Mouse (Mus musculus): ENCODE measurements at regions not wholly inside any gene's neighbourhood (a gene's known extent, or its start where the extent isn't known, plus 50 kb on each side); places are given as distances from the start of the nearest gene placed in this dataset.

DNA sequence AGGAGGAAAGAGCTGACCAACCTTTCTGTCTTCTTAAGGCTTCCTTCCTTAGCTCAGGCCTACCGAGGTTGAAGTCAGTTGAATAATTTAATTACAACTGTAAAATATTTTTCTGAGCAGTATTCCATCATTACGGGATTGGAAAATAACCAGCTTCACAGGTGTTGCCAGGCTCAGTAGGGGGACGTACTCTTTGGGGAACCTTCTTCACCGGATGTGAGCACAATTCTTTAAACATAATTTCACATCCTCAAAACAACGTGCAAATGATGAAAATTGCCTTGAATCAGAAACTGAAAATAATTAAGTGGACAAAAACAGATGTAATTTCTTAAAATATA, 515.9 kb downstream of the Tns3 start:
- no peak for DNase-seq (ENCODE audit: low spot score)

DNA sequence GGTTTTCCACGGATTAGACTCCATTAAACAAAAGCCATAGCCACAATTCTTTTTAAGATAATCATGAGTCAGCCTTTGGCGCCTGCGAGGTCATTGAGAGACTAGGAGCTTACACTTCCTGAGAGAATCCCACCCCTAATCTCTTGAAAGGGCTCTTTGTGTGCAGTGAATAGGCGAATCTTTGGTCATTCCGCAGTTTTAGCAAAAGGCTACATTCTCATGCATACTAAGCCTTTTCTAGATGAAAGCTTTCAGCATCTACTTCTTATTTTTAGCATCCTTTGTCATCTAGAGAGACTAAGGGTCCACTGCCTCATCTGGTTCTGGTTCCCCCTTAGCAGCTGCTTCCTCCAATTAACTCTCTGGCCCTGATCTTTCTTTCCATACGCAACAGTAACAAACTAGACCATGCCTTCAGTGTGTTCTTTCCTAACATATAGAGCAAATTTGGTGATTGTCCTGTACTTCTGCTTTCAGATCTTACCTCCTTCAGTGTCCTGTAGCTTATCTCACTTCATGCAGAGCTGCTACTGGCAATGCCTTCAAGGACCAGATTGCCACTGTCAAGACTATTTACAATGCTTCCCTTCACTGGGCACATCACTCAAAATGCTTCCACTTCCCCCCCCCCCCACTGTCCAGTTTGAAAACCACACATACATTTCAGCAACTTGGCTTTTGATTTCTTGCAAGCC, 516.4 kb downstream of the Tns3 start:
- DNase-seq (ENCODE audit: low spot score), result no peak

DNA sequence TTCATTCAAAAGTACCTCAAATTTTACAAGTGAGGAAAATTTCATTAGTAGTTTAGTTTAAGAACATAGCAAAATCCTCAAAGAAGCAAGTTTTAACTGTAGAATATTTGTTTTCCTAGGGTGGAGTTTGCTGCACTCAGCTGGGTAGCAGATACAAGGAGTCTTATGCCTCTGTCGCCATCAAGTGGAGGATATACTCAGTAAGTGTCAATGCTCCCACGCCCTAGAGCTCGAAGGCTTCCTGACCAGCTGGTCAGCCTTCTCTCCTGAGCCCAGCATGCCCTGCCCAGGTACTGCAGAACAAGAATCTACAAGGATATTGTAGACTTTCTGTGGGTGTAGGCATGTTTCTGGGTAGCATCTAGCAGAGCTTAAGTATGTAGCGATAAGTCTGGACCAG, 527.0 kb downstream of the Tns3 start:
- DNase-seq (ENCODE audit: low spot score), result no peak

DNA sequence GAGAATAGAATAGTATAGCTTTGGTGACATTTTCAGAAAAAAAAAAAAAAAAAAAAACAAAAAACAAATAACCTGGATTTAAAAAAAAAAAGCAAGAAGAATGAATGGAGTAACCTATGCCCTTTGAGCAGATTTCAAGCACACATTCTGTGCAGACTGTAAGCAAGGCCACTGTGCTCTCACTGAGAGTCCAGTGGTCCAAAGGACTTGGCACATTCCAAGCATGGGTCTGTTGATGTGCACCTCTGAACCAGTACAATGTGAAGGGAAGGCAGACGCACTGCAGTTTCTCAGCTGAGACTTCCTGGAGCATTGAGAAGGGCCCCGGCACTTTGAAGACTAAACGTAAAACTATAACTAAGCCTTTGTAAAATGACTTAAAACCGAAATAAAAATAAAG, 527.7 kb downstream of the Tns3 start:
- no peak for DNase-seq (ENCODE audit: low spot score)

DNA sequence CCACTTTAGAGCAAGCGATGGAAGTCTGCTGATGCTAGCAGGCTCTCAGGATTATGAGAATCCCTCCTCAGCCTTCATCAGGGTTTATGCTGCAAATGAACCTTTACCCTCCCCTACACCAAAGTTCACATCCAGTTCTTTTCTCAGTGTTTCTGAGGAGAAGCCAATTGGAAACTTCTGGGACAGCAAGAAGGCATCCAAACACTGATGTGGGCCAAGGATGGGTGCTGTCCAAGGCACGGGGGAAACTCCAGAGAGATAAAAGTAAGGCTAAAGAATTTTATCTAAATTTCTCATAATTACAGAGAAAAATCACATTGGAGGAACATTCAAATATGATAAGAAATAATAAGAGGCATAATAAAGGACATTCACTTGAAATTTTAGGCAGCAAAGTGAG, 555.0 kb downstream of the Tns3 start:
- DNase-seq (ENCODE audit: low spot score), result no peak

DNA sequence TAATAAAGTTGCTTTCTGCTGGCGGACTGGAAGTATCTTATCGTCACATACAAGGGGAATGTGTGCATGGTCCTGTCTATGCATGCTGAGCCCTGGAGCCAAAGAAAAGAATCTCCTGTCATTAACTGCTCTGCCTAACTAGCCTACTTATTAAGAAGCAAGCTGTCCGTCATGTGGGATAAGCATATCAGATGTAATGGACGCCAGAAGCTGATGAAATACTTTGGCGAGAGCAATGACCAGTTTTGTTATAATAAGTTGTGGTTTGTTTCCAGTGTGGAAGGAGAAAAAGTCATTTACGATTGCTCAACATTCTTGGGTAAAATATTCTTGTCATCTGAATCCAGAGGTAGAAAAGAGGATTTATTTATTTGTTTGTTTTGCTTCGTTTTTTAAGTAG, 563.2 kb downstream of the Tns3 start:
- DNase-seq (ENCODE audit: low spot score), result no peak

DNA sequence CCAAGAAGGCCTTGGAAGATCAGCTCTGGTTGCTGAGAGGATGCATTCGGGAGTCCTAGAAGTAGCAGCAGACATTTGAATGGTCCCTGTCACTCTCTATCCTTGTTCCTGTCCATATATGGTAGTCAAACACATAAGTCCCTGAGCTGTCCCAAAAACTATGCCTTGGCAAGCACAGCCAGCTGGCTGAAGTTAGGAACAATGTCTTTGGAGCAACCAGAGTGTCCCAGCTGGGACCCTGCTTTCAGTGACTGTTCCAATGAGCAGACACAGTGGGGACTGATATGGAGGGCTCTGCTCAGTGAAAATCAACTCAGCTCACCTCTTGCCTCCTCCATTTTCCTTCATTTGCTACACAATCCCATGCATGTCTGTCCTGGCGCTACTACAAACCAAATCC, 580.0 kb downstream of the Tns3 start:
- no peak for DNase-seq (ENCODE audit: low spot score)

DNA sequence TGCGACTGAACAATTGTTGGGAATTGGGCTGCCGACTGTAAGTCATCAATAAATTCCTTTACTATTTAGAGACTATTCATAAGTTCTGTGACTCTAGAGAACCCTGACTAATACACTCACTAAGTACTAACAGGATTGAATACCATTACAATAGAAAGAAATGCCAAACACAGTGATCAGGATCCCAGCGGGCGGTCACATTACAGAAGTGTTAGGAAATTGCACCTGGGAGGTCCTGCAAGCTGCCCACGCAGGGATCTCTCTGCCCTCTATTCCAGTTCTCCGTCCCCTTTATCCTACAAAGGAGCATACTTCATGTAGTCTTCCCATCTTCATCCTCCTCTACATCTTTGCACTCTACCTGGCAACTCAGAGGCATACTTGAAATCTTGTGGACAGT, 581.5 kb downstream of the Tns3 start:
- no peak for DNase-seq (ENCODE audit: low spot score)

DNA sequence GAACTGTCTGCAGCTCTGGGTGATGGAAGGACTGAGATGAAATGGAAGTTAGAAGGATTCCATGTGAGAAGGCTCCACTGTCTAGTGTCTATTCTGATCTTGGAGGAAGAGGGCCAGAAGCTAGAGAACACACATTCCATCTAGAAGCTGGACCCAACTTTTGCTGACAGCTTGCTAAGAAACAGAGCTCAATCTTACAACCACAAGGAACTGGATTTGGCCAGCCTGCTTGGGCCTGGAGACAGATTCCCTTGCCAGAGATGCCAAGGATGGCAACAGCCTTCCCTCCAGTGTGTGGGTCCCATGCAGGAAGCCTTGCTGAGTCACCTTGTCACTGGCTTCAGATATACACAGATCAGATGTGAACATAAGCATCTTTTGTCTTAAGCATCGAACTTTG, 591.0 kb downstream of the Tns3 start:
- DNase-seq (ENCODE audit: low spot score), result no peak

DNA sequence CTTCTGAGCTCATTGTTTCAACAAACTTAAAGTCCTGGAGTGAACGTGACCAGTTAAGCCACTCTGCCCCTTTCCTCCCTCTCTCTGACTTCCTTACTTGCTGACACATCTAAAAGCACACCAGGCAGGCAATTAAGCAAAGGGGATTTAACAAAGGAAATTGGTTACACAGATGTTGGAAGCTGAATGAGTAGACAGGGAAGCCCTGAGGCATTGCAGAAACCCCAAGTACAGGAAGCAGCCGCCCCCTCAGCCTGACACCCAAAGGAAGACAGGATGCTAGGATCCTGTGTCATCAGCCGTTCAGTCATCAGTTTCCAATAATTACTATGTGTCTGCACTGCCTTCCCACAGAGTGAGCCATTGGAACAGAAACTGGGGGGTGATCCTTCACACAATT, 595.5 kb downstream of the Tns3 start:
- DNase-seq (ENCODE audit: low spot score), result no peak

DNA sequence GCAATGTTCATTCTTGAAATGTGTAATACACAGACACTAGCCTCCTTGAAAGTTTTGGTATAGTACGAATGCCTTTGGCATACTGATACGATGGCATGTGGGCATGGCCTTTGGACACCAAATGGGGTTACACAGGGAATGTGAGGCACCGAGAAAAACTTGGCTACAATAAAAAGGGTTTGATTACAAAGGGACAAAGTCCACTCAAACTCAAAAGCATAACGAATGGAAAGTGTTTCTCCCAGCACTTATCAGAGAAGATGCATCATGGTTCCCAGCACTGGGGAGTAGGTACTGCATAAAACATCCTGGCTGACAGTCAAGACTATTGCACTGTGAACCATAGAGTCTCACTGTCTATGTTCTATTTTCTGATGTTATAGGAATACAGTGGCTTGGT, 597.0 kb downstream of the Tns3 start:
- no peak for DNase-seq (ENCODE audit: low spot score)

DNA sequence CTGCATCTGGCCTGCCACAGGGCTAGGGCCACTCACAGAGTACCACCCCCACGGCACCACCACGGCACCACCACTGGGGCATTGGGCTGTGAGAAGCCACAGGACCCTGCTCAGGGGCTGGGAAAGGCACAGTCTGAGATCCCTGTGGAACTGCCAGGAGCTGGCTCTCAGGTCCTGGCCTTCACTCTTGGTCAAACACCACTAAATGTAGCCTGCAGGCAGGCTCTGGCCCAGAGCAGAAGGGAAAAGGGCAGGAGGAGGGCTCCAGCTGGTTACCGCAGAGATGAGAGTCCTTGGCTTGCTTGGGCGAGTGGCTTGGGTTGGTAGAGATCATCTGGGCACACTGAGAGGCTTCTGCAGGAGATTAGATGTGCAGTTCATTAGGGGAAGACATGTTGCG, 598.5 kb downstream of the Tns3 start:
- no peak for DNase-seq (ENCODE audit: low spot score)

DNA sequence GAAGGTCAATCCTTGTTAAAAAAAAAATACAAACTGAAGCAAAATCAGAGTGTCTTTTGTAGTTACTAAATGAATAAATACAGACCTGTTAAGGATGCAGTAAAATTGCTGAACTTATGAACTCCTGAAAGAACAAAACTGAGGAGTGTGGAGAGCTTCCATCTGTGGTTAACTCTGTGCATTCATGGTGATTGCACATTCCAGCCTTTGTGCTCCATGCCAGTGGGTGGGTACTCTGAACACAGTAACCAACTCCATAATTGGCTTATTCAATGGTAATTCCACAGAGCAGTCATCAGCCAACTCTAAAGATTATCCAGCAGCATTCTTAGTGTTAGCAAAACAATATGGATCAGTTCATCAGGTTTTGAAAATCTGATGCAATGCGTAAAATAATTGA, 599.2 kb downstream of the Tns3 start:
- no peak for DNase-seq (ENCODE audit: low spot score)

DNA sequence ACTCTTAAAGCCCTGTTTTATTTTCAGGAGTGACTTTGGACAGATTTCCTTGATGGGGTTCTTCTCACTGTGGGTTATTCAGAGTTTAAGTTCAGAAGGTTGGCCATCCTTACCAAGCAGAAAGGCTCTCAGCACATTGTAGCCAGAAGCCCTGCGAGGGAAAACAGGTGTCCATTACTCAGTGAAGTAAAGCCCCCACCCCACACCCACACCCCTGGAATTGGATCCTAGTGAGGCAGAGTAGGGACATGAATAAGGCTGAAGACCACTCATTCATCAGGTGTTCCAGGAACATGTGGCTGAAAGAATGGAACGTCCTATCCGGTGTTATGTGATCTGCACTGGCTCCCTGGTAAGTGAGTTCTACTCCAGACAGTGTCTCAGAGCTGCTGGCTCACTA, 602.3 kb downstream of the Tns3 start:
- no peak for DNase-seq (ENCODE audit: low spot score)

DNA sequence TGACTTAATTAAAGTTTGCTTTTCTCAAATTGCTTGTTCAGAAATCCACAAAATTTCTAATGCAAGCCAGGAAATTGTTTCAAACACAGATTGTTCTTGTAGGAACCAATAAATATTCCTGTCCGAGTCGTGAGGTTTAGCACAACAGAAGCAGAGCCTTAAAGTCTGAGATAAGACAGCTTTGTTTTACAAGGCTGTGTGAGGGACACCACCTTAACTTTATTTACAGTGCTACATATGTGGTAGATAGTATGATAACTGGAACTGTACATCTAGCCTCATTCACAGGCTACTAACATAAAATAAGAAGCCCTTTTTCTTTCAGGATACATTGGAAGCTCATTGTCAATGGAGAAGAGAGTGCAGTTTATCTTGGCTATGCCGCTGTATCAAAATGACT, 602.8 kb downstream of the Tns3 start:
- no peak for DNase-seq (ENCODE audit: low spot score)

DNA sequence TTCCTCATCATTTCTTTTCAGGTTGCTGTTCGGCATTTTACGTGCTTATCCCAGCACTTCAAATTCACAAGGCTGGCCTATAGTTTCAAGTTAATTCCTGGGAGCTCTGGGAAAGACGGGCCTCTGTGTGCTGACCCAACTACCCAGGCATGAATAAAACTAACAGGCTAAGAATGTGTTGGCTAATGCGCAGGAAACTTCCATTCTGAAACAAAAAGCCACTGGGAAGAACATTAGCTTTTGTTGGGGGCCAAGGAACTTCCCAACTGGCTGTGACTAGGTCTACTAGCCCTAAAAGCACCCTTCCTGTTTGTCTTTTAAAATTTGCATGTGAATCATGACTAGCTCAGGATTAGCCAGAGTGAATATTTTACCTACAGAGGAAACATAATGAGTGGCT, 612.8 kb downstream of the Tns3 start:
- no peak for DNase-seq (ENCODE audit: low spot score)

DNA sequence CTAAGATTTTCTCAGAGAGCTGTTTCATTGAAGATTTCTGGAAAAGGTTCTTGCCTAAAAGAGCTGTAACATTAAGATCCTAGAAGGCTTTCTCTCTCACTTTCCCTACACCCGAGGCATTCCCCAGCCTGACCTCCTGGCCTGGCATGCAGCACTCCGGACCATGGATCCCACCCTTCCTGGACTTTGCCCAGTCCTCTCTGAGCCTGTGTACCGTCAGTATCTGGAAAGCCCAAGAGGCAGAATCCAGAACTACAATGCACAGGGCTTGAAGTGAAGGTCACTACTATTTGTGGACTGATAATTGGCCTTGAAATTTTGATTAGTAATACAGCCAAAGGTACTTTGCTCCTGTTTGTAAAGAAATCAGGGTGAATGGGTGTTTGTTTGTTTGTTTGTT, 619.2 kb downstream of the Tns3 start:
- no peak for DNase-seq (ENCODE audit: low spot score)

DNA sequence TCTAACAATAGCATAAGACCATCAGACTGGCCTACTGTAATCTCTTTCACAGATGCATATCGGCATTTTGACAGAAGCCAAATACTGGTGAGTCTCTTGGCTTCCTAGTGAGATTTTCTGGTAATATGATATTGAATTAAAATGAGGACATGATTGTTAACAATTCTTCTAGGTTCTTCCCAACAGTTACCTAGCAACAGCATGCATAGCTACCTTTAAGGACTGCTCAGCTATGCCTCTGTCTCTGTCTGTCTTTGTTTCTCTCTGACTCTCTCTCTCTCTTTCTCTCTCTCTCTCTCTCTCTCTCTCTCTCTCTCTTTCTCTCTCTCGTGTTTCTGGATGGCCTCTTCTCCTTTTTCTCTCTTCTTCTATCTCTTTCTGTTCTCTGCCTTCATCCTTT, 634.2 kb downstream of the Tns3 start:
- no peak for DNase-seq (ENCODE audit: low spot score)

DNA sequence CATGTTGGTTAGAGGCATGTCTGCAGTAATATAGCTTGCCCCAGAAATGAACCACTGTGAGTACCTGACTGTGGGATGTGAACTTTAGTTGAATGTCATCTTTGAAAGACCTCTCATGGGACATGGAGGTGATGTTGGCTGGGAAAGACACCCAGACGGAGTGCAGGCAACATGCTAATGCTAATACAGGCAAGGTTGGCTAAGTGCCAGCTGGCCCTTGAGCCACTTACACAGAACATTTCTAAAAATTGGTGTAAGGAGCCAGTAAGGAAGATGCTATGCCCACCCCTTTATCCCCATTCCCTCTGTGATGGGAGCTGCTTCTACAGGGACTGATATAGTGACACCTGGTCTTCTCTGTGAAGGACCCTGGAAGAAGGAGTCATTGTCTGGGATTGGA, 656.5 kb downstream of the Tns3 start:
- DNase-seq (ENCODE audit: low spot score), result no peak

DNA sequence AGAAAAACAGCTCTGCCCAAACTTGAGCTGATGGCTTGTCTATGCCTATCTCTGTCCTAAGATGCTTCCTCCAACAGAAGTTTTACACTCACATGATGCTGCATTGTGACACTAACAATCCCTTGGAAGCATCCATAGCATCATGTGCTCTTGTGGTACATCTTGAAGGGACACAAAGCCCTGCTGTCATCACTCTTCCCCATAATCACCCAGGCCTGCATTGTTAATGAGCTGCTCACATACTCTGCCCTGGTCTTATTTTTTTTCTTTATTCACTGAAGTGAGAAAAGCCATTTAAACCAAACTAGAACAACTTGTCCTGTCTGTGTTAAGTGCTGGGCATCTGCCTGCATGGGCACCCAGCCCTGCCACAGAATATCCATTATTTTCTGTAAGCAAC, 683.3 kb downstream of the Tns3 start:
- no peak for DNase-seq (ENCODE audit: low spot score)

DNA sequence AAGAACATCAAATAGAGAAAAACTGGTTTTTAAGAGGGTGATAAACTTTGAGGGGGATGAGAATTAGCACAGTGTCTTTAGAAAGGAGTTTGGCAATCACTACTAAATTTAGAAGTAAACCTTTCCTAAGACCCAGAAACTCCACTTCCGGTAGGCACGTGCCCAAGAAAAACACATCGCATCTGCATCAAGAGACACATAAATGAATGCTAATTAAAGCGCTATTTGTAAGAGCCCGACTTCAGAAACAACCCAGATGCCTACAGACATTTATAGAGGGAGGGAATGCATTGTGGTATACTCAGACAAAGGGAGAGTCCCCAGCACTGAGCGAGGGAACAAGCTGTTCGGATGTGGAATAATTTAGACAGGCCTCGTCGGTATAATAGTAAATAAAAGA, 688.5 kb downstream of the Tns3 start:
- DNase-seq (ENCODE audit: low spot score), result no peak

DNA sequence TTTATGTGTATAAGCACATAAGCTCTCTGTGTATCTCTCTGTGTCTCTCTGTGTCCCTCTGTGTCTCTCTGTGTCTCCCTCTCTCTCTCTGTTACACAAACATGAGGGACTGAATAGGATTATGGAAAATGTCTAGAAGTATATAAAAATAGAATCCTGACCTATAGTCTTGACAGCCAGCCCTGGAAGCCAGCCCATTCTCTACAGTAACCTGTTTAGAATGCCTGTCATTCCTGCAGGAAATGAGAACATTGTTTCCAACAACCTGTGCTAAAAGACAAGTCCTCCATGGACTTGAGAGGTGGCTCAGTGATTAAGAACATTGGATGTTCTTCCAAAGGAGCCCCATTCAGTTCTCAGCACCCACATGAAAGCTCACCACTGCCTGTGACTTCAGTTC, 714.4 kb downstream of the Tns3 start:
- DNase-seq (ENCODE audit: low spot score), result no peak

DNA sequence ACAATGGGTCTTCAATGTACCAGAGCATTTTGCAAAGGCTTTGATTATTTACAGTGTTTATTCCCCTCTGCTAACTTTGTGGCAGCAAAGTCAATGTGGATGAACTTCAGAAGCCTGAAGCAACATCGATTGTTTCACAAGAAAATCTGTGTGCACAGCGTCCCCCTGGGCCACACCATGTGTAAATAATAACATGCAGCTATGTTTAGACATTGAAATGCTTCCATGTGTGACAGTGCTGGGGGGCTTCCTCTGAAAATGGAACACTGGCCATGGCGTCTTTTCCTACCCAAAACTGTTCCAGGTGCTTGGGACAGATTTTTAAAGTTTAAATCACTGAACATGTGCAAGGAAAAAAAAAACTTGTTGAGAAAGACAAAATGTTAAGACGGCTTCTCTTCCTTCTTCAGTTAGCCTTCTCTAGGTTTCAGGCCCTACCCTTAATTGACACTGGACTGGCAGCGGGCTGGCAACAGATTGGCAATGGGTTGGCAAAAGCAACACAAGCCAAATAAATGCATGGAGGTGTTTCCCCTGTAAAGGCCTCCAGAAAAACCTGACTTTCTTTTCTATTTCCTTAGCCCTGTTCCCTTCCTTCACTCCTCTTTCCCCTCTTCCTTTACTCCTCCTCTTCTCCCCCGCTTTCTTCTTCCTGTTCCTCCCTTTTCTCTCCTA, 715.0 kb downstream of the Tns3 start:
- no peak for DNase-seq (ENCODE audit: low spot score)

DNA sequence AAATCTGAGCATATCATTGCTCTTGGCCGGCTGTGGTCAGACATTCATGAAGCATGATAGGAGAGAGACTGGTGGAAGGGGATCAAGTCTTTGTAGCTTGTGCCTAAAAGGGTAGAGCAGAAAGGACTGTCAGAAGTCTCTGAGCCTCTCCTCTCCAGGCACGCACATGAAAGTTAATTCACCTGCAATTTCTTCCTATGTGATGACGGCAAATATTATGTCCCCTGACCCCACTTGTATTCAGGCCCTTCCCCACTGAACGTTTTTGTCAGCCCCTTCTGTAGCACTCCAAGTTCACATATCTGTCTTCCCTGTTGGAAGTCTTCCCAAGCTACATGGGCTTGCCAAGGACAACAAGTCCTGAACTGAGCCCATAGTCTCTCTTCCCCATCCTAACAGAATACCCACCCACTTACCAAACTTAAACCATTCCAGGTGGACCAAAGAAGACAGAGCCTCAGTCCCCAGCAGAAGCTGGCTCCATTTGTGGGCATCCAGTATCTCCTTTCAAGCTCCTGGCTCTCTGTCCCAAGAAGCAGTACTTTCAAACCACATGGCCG, 719.3 kb downstream of the Tns3 start:
- peak; percentile 14 for DNase-seq (ENCODE audit: low spot score)

Measured in lung, postnatal 25 days (tissue).